Mouse (Mus musculus) MEL (cell line): Measurements from ENCODE around the gene C1rl. TPM values are rescaled to one million over a fixed set of nuclear protein-coding genes. Genes with fewer than 3 reads are reported as not detected.
"Not testable (repeated sequence)": the region's sequence is repeated elsewhere in the genome, so short reads cannot be mapped to it uniquely, and the experiment has no call there.

Experiments
- DNase-seq: peaks from one replicate; pipeline ENCODE4 v3.0.0; 2011; ENCODE audit warnings: low read depth, low spot score
- H3K27ac ChIP-seq: 2 replicates; pipeline ENCODE4 v1.5.1; 2012; ENCODE audit warnings: low read depth, mild to moderate bottlenecking, control low read depth, low read length, moderate library complexity; ENCODE audit not compliant: control insufficient read depth
- H3K27me3 ChIP-seq, 2 experiments: fragments of 150-350 bp in 1 of 2; sonication (generic) in 1 of 2; 2 replicates each; pipeline ENCODE4 v1.6.1; 2012; ENCODE audit warnings: low read length in 2 of 2, mild to moderate bottlenecking in 2 of 2, improper control_type of control experiment in 1 of 2, moderate library complexity in 1 of 2; ENCODE audit not compliant: insufficient read depth in 2 of 2, control insufficient read depth in 1 of 2
- H3K36me3 ChIP-seq, 2 experiments: 2 replicates each; pipeline ENCODE4 v1.6.1; 2012 to 2014; ENCODE audit warnings: low read length in 2 of 2, improper control_type of control experiment in 1 of 2, inconsistent platforms in 1 of 2, mild to moderate bottlenecking in 1 of 2; ENCODE audit not compliant: insufficient read depth in 2 of 2, control insufficient read depth in 1 of 2
- H3K4me1 ChIP-seq, 2 experiments: fragments of 150-350 bp in 1 of 2; sonication (generic) in 1 of 2; 2 replicates each; pipeline ENCODE4 v1.6.1; 2012; ENCODE audit warnings: low read length in 2 of 2, improper control_type of control experiment in 1 of 2, mild to moderate bottlenecking in 1 of 2; ENCODE audit not compliant: insufficient read depth in 2 of 2, control insufficient read depth in 1 of 2
- H3K4me3 ChIP-seq, 2 experiments: fragments of 150-350 bp in 1 of 2; sonication (generic) in 1 of 2; 2 replicates each; pipeline ENCODE4 v1.5.1; 2012; ENCODE audit warnings: low read depth in 2 of 2, low read length in 2 of 2, mild to moderate bottlenecking in 2 of 2, moderate library complexity in 2 of 2, control low read depth in 1 of 2, improper control_type of control experiment in 1 of 2; ENCODE audit not compliant: control insufficient read depth in 1 of 2, insufficient read depth in 1 of 2
- H3K79me2 ChIP-seq: 2 replicates; pipeline ENCODE4 v1.6.1; 2012; ENCODE audit warnings: mild to moderate bottlenecking, low read length, moderate library complexity; ENCODE audit not compliant: control insufficient read depth, poor library complexity, insufficient read depth
- H3K9ac ChIP-seq: 2 replicates; pipeline ENCODE4 v1.6.1; 2012; ENCODE audit warnings: low read depth, mild to moderate bottlenecking, control low read depth, low read length, moderate library complexity; ENCODE audit not compliant: control insufficient read depth, poor library complexity, severe bottlenecking
- H3K9me3 ChIP-seq: fragments of 150-350 bp; sonication (generic); replicated peaks from 2 replicates; pipeline ENCODE4 v1.6.1; 2012; ENCODE audit warnings: mild to moderate bottlenecking, low read length, improper control_type of control experiment, moderate library complexity; ENCODE audit not compliant: insufficient read depth
- CHD2 ChIP-seq: IDR thresholded peaks from 2 replicates; pipeline ENCODE4 v1.6.1; 2011; ENCODE audit warnings: low read length, improper control_type of control experiment
- CTCF ChIP-seq, 3 experiments: IDR thresholded peaks in 2 of 3; conservative IDR thresholded peaks in 1 of 3; 2 replicates each; pipeline ENCODE4 v1.5.1; 2011 to 2012; ENCODE audit warnings: low read length in 3 of 3, low read depth in 2 of 3, mild to moderate bottlenecking in 2 of 3, improper control_type of control experiment in 1 of 3, inconsistent platforms in 1 of 3, mixed read lengths in 1 of 3, moderate library complexity in 1 of 3; ENCODE audit not compliant: control insufficient read depth in 1 of 3, insufficient read depth in 1 of 3, poor library complexity in 1 of 3, severe bottlenecking in 1 of 3
- ELF1 ChIP-seq: IDR thresholded peaks from 2 replicates; pipeline ENCODE4 v1.6.1; 2014; ENCODE audit warnings: low read depth, mild to moderate bottlenecking, inconsistent platforms, low read length, improper control_type of control experiment, moderate library complexity
- EP300 ChIP-seq, 2 experiments: IDR thresholded peaks; 2 replicates each; pipeline ENCODE4 v1.6.1; 2011; ENCODE audit warnings: improper control_type of control experiment in 2 of 2, low read length in 2 of 2, low read depth in 1 of 2, mild to moderate bottlenecking in 1 of 2
- ETS1 ChIP-seq: IDR thresholded peaks from 2 replicates; pipeline ENCODE4 v1.6.1; 2012; ENCODE audit warnings: low read depth, mild to moderate bottlenecking, inconsistent platforms, low read length, improper control_type of control experiment, moderate library complexity
- GATA1 ChIP-seq: IDR thresholded peaks from 2 replicates; pipeline ENCODE4 v1.6.1; 2011; ENCODE audit warnings: low read depth, low read length, improper control_type of control experiment
- HCFC1 ChIP-seq: IDR thresholded peaks from 2 replicates; pipeline ENCODE4 v1.6.1; 2012; ENCODE audit warnings: low read depth, mild to moderate bottlenecking, inconsistent platforms, low read length, improper control_type of control experiment, moderate library complexity
- JUND ChIP-seq: IDR thresholded peaks from 2 replicates; pipeline ENCODE4 v1.6.1; 2011; ENCODE audit warnings: low read depth, mild to moderate bottlenecking, improper control_type of control experiment, low read length
- KAT2A ChIP-seq: conservative IDR thresholded peaks from 2 replicates; pipeline ENCODE4 v1.6.1; 2012; ENCODE audit warnings: low read depth, low read length, improper control_type of control experiment, inconsistent platforms
- MAX ChIP-seq: IDR thresholded peaks from 2 replicates; pipeline ENCODE4 v1.6.1; 2011; ENCODE audit warnings: low read length, improper control_type of control experiment
- MXI1 ChIP-seq: IDR thresholded peaks from 2 replicates; pipeline ENCODE4 v1.6.1; 2011; ENCODE audit warnings: mild to moderate bottlenecking, low read depth, low read length, improper control_type of control experiment
- NRF1 ChIP-seq: IDR thresholded peaks from 2 replicates; pipeline ENCODE4 v1.6.1; 2014; ENCODE audit warnings: low read depth, mild to moderate bottlenecking, inconsistent platforms, low read length, improper control_type of control experiment, moderate library complexity; ENCODE audit not compliant: poor library complexity, insufficient read depth, severe bottlenecking
- POLR2A ChIP-seq, 2 experiments: IDR thresholded peaks; 2 replicates each; pipeline ENCODE4 v1.6.1; 2011 to 2012; ENCODE audit warnings: low read length in 2 of 2, mild to moderate bottlenecking in 2 of 2, control low read depth in 1 of 2, improper control_type of control experiment in 1 of 2, low read depth in 1 of 2, moderate library complexity in 1 of 2; ENCODE audit not compliant: control insufficient read depth in 1 of 2, insufficient read depth in 1 of 2, poor library complexity in 1 of 2
- POLR2AphosphoS5 ChIP-seq: IDR thresholded peaks from 2 replicates; pipeline ENCODE4 v1.6.1; 2012; ENCODE audit warnings: low read depth, borderline replicate concordance, mild to moderate bottlenecking, inconsistent platforms, low read length, moderate library complexity, mixed read lengths
- RAD21 ChIP-seq: IDR thresholded peaks from 2 replicates; pipeline ENCODE4 v1.6.1; 2011; ENCODE audit warnings: mild to moderate bottlenecking, low read depth, low read length, improper control_type of control experiment
- RCOR1 ChIP-seq: IDR thresholded peaks from 2 replicates; pipeline ENCODE4 v1.6.1; 2012; ENCODE audit warnings: low read depth, mild to moderate bottlenecking, inconsistent platforms, low read length, improper control_type of control experiment
- SMC3 ChIP-seq: IDR thresholded peaks from 2 replicates; pipeline ENCODE4 v1.6.1; 2011; ENCODE audit warnings: low read depth, low read length, improper control_type of control experiment
- TBP ChIP-seq: IDR thresholded peaks from 2 replicates; pipeline ENCODE4 v1.8.0; 2011; ENCODE audit warnings: low read depth, low read length, improper control_type of control experiment
- TCF12 ChIP-seq: IDR thresholded peaks from 2 replicates; pipeline ENCODE4 v1.6.1; 2014; ENCODE audit warnings: low read depth, mild to moderate bottlenecking, inconsistent platforms, low read length, improper control_type of control experiment, moderate library complexity
- USF1 ChIP-seq: IDR thresholded peaks from 2 replicates; pipeline ENCODE4 v1.6.1; 2014; ENCODE audit warnings: low read depth, mild to moderate bottlenecking, inconsistent platforms, low read length, improper control_type of control experiment, moderate library complexity
- ZC3H11A ChIP-seq: IDR thresholded peaks from 2 replicates; pipeline ENCODE4 v1.6.1; 2012; ENCODE audit warnings: low read depth, mild to moderate bottlenecking, inconsistent platforms, low read length, improper control_type of control experiment
- ZKSCAN1 ChIP-seq: IDR thresholded peaks from 2 replicates; pipeline ENCODE4 v1.6.1; 2012; ENCODE audit warnings: low read depth, mild to moderate bottlenecking, inconsistent platforms, low read length, improper control_type of control experiment, moderate library complexity
- ZMIZ1 ChIP-seq: IDR thresholded peaks from 2 replicates; pipeline ENCODE4 v1.6.1; 2012; ENCODE audit warnings: low read depth, mild to moderate bottlenecking, inconsistent platforms, low read length, improper control_type of control experiment, moderate library complexity
- ZNF384 ChIP-seq: IDR thresholded peaks from 2 replicates; pipeline ENCODE4 v1.6.1; 2012; ENCODE audit warnings: low read depth, mild to moderate bottlenecking, inconsistent platforms, low read length, improper control_type of control experiment
- polyA plus RNA-seq, 2 experiments: library from polyadenylated mRNA; stranded (reverse) in 1 of 2; unstranded in 1 of 2; fragments of >175 nt in 1 of 2; fragments of >200 nt in 1 of 2; gene quantifications; 2 replicates each; pipeline versions ENCODE4 v1.2.1 to v1.2.4; 2012; ENCODE audit warnings: low replicate concordance in 2 of 2, low read depth in 1 of 2; ENCODE audit not compliant: insufficient read length in 2 of 2, insufficient read depth in 1 of 2, missing spikeins in 1 of 2
- total RNA-seq: library from RNA; depleted of rRNA; stranded (reverse); fragments of 300-350 nt; gene quantifications from 2 replicates; pipeline ENCODE4 v1.2.3, GENCODE M21; 2012

Gene C1rl
- total and polyA plus RNA-seq, 3 experiments = 1.2 to 2.6 TPM; not detected in 1

GRCm38 (mm10) chr6:124544466-124544865, 51.6 kb downstream of the C1rl start:
- no peak for TF ChIP-seq RCOR1
- no peak for TF ChIP-seq ETS1
- no peak for TF ChIP-seq NRF1
- TF ChIP-seq TCF12 = no peak
- no peak; the same call in 1 of the 2 replicates for TF ChIP-seq RAD21
- no peak for TF ChIP-seq KAT2A
- TF ChIP-seq JUND = no peak
- no peak for TF ChIP-seq POLR2AphosphoS5
- peak in 1 of 3 experiments; percentile 21; a peak in 1 of 6 replicates for TF ChIP-seq CTCF (IDR thresholded peaks at IDR 0.05 in 2 of 3, conservative IDR thresholded peaks at IDR 0.05 in 1 of 3; ENCODE audit: control insufficient read depth in 1 of 3, insufficient read depth in 1 of 3, low read depth in 2 of 3, low read length in 3 of 3, poor library complexity in 1 of 3, severe bottlenecking in 1 of 3)
- TF ChIP-seq ZC3H11A = 0 out of 2 replicates have a peak, but pooled peaks have one; percentile 0
- TF ChIP-seq POLR2A (IDR thresholded peaks at IDR 0.05; ENCODE audit: control insufficient read depth in 1 of 2, insufficient read depth in 1 of 2, low read depth in 1 of 2, low read length in 2 of 2, poor library complexity in 1 of 2) = no peak
- TF ChIP-seq EP300 (IDR thresholded peaks at IDR 0.05; ENCODE audit: low read depth in 1 of 2, low read length in 2 of 2) = no peak
- TF ChIP-seq MAX = no peak
- no peak for TF ChIP-seq GATA1
- no peak for TF ChIP-seq TBP
- no peak for TF ChIP-seq ELF1
- TF ChIP-seq ZNF384 = 0 out of 2 replicates have a peak, but pooled peaks have one; percentile 15
- TF ChIP-seq CHD2 = no peak
- TF ChIP-seq ZMIZ1 = no peak
- TF ChIP-seq ZKSCAN1 = no peak
- TF ChIP-seq MXI1 = no peak
- TF ChIP-seq HCFC1 = no peak
- no peak for TF ChIP-seq USF1
- TF ChIP-seq, all 39 proteins: peak for 3
- Histone ChIP-seq H3K9me3 (no peaks in the 10 kb centered on the region), H3K79me2 (no peaks in the 10 kb centered on the region), H3K36me3 (no peaks in the 10 kb centered on the region), H3K27ac (no peak overlapping the region), H3K4me1 (no peaks in the 10 kb centered on the region), H3K4me3 (no peak overlapping the region), H3K9ac (no peak overlapping the region), H3K27me3 (no peaks in the 10 kb centered on the region)
- no peak for DNase-seq

GRCm38 (mm10) chr6:124545425-124545824, 52.5 kb downstream of the C1rl start:
- DNase-seq = peak; percentile 43
- Histone ChIP-seq H3K9ac (no peak overlapping the region), H3K4me3 (no peak overlapping the region), H3K4me1 (no peaks in the 10 kb centered on the region), H3K27me3 (no peaks in the 10 kb centered on the region), H3K79me2 (no peaks in the 10 kb centered on the region), H3K9me3 (no peaks in the 10 kb centered on the region), H3K27ac (no peak overlapping the region), H3K36me3 (no peaks in the 10 kb centered on the region)
- TF ChIP-seq CHD2 (no peak), CTCF (IDR thresholded peaks at IDR 0.05 in 2 of 3, conservative IDR thresholded peaks at IDR 0.05 in 1 of 3; ENCODE audit: control insufficient read depth in 1 of 3, insufficient read depth in 1 of 3, low read depth in 2 of 3, low read length in 3 of 3, poor library complexity in 1 of 3, severe bottlenecking in 1 of 3) (peak in 1 of 3 experiments; percentile 44; a peak in 2 of 6 replicates), SMC3 (peak; percentile 47), GATA1 (no peak), RAD21 (peak; percentile 42)

GRCm38 (mm10) chr6:124547979-124548378, 55.1 kb downstream of the C1rl start:
- not testable (repeated sequence) for H3K79me2 ChIP-seq, H3K36me3 ChIP-seq, DNase-seq, H3K27me3 ChIP-seq, H3K9ac ChIP-seq, H3K4me3 ChIP-seq, H3K9me3 ChIP-seq, H3K4me1 ChIP-seq, H3K27ac ChIP-seq
